Mouse (Mus musculus): ENCODE measurements at regions not wholly inside any gene's neighbourhood (a gene's known extent, or its start where the extent isn't known, plus 50 kb on each side); places are given as distances from the start of the nearest gene placed in this dataset.

DNA sequence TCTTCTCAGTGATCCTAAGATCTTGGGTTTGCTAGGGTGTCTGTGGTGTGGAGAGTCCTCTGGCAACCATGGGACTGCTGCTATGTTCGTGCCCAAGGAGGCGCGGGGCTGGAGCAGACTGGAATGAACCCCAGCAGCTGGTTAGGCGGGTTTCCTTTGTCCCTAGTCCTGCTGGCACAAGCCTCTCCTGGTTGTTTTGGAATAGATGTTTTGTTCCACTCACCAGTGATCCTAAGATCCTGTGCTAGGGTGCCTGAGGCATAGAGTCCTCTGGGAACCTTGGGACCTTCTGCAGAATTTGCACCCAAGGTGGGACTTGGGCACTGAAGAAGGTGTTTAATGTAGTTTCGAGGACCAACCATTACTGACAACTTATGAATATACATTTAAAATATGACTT is 1205.9 kb upstream of the Gm8797 start:
- no peak for DNase-seq

GRCm38 (mm10) chr3:4546103-4546833 is 1204.3 kb upstream of the Gm8797 start:
- no peak for DNase-seq

- no peak for DNase-seq
Observed at GRCm38 (mm10) chr3:4560664-4561063, 1189.9 kb upstream of the Gm8797 start.

DNA sequence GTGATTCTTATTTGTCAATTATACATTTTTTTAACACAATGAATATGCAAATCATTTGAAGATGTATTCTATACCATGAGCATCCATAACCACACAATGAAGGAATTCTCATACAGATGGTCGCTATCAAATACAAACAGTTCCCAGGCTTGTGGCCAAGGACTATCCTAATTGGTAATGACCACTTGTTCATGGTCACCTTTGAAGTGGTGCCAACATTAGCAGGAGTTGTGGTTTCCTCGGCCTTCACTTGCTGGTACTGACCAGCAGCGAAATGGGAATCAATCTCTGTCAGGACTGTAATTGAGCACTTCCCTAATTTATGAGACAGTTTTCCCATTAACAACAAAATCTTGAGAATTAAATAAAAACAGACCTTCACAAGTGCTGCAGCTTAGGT is 1168.1 kb upstream of the Gm8797 start:
- DNase-seq, result peak; percentile 29

- DNase-seq, result no peak
Observed at GRCm38 (mm10) chr3:4593977-4594523, 1156.6 kb upstream of the Gm8797 start.

- DNase-seq, result no peak
Observed at GRCm38 (mm10) chr3:4594541-4594940, 1156.1 kb upstream of the Gm8797 start.
